Mouse (Mus musculus): Measurements from ENCODE around the gene Usp12.

DNA sequence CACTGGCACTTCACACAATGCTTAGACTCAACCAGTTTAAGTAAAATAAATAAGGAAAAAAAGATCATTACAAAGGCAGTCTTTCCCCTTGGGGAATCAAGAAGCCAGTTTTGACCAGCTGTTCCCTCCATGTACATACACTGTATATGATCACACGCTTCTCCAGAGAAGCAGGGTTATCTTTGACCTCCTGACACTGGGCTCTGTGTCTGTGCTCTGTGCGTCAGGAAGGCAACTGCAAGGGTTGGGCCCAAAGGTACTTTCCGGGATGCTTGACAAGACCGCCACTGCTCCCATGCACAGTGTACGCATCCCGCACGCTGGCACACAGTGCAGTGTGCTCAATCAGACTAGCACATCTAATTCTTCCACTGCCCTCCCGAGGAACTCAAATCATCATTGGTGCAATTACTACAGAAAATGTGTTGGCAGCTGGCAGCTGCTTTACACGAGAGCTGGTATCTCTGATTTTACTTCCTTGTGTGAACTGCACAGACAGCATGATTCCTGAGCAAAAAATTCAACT lies 57.8 kb downstream of the Usp12 start:
- TF ChIP-seq EP300 (optimal IDR thresholded peaks at IDR 0.05) (no peak), CTCF (IDR thresholded peaks at IDR 0.05; ENCODE audit: low read depth) (no peak)

Data from stomach, postnatal 0 days (tissue).